Mouse (Mus musculus) embryo, embryonic 10 days (tissue): ENCODE measurements around the gene Col6a1.
"Not testable (repeated sequence)": the region's sequence is repeated elsewhere in the genome, so short reads cannot be mapped to it uniquely, and the experiment has no call there.

Experiments
- DNase-seq: peaks from one replicate; pipeline ENCODE4 v3.0.0-alpha.2; 2015; ENCODE audit warnings: low spot score

Gene Col6a1

DNA sequence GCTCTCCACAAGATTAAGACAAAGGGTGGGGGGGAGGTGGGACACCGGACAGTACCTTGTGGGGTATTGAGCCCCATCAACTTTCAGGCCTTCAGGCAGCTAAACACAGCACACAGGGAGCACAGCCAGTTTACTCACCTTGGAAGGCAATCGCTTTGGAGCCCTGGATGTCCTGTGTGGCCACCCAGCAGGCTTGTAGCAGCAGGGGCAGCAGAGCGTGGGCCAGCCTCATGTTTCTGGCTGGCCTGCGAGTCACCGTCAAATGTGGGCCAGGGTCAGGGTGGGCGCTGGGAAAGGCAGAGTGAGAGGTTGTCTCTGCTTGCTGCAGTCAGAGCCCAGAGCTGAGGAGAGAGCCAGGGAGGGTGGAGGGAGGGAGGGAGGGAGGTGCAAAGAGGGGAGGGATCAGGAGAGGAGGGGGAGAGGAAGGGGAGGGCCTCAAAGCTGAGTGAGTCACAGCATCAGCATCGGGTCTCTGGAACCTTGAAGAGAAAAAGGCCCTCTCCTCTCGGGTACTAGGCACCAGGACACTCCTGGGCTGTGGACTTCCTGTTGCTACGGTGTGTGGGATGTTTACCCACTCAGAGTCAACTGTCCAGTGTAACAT lies at the start of gene Col6a1:
TSS of gene Col6a1 (minus strand) at position 487 of the 604 bp plus-strand sequence.
- DNase-seq: peak; percentile 45

DNA sequence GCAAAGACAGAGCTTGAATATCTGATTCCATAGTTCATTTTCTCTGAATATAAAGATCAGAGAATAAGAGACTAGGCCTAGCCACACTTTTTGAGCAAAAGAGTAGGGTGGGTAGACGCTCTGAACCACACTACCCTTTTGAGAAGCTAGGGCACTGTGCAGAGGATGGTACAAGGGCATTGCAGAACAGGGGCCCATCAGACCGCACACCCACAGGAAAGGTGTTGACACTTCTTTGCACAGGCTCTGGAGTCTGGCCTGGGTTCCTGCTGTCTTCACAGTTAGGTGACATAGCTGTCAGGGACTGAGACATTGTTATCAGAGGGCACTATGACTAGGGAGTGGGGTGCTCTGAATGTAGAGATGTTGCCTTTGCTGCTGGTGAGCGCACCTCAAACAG lies 45.7 kb upstream of the Col6a1 start:
- no peak for DNase-seq

DNA sequence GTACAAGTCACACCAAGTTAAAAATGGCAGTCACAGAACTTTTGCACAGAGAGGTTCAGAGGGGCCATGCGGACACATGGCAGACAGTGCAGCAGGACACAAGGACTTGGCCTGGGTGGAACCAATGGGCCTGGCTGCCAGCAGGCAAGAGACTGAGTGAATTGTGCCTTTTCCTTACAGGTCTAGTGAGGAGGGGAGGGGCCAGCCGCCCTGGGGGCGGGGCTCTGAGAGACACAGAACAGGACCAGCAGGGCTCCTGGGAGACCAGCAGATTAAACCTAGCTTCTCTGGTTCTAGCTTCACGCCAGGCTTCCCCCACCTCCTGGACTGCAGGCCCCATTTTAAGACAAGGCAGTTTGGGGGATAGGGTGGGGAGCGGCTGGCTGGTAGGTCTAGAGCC lies 45.1 kb upstream of the Col6a1 start:
- no peak for DNase-seq

DNA sequence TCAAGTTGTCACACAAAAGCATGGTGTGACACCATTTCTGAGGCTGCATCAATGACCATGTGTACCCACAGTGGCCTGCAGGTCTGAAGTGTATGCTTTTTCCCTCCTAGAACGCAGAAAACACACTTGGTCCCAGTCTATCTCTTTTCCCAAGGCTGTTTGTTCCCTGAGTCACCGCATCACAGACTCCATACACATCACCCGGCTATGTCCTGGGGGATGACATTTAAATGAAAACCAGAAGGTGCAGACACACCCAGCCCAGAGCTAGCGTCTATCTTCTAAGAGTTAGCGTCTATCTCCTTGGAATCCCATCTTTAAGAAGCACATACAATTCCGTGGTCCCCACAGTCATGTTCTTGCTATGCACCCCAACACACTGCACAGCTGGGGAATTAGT lies 43.6 kb upstream of the Col6a1 start:
- DNase-seq: no peak

DNA sequence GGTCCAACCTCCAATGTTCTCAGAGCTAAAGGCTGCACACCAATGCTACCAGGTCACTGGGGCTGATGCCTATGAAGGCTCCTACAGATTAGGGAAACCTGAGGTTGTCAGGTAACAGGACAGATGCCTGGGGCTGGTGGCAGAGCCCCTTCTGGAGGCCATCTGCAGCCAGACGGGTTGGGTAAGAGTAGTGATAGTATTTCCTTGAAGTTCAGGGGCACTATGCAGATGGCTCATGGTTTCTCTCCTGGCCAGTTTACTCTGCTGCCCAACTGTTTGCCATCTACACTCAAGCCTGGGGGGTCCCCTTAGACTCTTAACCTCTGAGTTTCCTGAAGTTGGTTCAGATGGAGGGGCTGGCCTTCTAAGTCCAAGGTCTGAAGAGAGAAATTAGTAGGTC lies 40.2 kb upstream of the Col6a1 start:
- DNase-seq: no peak

DNA sequence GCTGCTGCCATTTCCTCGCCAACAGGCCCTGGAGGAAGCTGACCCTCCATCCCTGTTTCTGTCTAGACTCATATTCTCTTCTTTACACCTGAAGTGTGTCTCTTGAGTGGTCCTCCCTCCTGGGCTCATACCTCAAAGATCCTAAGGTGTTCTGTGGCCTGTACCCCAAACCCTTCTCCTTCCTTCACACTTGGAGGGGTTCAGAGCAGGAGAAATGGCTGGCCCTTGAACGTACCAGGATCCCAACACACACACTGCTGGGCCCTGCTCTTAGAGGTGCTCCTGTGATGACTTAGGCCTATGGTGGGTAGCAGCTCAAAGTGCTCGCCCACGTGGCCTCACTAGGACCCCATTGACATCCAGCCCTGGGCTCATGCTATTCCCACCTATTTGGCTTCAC lies 39.0 kb upstream of the Col6a1 start:
- DNase-seq: no peak

DNA sequence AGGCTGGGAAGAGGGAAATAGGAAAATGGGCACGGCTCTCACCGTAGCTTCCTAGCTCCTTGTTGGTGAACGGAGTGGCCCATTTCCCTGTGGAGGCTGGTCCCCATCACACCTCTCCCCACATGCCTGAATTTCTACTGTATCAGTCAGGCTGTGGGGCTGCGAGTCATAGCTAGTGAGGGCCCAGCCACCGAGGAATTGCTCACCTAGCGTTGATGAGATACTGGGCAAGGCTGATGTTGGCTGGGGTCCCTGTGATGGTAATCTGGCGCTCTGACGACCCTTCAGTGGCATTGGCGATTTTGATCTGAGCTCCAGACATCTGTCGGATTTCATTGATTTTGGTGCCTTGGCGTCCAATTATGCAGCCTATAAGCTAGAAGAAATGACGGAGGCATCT lies 37.0 kb upstream of the Col6a1 start:
- DNase-seq: no peak

DNA sequence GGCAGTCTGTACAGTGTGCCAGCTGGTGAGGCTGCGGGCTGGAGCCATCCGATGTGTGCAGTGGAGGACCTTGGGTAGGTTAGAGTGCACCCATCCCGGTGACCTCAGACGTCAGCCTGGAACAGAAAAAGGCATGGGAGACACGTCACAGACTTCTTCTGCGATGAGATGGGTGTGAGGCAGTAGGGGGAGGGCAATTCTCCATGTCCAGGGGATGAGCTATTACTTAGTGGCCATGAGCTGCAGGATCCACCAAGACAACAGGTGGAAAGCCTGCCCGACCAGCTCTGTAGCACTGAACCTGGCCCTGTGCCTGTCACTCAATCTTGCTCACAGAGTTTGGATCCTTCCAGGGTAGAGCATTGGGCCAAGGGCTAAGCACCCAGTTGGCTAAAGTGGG lies 36.4 kb upstream of the Col6a1 start:
- DNase-seq: no peak

DNA sequence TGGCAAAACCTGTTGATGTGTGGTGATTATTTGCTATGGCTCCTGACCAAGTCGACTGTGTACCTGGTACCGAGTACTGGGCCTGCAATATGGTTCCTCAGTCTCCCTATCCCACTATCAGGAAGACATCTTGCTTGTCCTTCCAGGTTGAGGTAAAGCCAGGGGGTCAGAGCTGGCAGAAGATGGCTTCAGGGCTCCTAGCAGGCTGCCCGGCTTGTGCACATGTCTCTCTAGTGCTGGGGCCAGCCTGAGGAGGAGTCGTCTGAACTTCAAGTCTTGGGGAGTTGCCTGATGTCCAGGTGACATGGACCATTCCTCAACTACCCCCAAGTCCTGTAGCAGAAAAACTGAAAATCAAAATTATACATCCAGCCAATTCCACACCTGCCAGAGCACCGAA lies 33.9 kb upstream of the Col6a1 start:
- no peak for DNase-seq

DNA sequence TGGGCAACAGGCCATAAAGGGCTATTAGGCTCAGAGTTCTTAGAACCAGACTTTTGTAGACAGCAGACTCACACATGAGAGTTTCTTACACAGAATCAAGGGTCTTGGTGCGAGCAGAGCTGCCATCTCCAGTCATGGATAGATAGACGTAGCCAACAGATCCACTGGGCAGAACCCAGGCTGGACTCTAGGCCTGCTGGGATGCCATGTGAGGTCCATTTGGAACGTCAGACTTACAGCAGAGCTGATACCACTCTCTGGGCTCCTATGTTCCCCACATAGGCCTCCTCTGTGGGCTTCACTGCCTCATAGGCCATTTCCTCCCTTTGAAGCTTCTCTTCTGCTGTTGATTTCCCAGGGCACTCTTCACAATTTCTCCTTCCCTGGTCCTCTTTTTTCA lies 27.7 kb upstream of the Col6a1 start:
- no peak for DNase-seq

DNA sequence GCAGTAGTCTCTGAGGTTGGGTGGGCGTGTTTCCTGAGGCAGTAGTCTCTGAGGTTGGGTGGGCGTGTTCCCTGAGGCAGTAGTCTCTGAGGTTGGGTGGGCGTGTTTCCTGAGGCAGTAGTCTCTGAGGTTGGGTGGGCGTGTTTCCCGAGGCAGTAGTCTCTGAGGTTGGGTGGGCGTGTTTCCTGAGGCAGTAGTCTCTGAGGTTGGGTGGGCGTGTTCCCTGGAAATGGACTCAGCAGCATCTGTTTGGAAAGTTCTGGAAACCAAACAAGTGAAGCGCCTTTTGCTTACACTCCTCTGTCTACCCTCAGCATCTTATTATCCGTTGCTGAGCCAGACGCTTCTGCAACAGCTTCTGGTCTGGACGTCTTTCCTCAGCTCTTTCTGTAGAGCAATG lies 18.3 kb upstream of the Col6a1 start:
- DNase-seq: not testable (repeated sequence)

DNA sequence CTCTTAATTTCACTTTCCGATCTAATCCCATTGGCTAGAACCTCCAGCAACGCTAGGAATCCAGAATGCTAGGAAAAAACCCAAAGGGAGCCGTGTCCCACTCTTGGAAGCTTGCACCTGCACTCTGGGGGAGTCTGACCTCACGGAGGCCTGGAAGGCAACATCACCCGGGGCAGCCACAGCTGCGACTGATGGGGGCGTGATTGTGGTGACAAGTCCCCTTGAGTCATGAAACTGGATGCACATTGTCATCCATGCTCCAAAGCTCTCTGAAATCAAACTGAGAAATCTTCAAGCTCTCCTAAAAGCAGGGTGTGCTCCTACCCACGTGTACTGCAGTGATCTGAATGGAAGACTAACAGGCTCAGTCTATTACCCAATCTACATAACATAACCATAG lies 10.8 kb upstream of the Col6a1 start:
- no peak for DNase-seq

DNA sequence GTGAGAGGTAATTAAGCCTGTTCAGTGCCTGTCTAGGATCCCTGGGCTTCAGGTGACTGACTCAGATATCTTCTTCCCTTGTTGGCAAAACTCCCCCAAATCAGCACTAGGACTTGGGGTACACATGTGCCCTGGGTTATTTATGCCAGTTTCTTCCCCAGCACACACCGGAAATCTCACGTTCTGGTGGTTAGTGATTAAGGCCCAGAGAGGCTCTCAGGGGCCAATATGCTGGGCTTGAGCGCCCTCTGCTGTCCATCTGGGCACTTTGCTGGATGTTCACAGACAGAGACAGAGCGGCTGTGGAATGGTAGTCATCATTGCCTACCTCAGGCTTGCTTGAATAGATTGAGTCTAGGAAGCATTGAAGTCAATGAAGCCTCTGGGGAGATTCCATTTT lies 9.0 kb upstream of the Col6a1 start:
- peak; percentile 90 for DNase-seq

DNA sequence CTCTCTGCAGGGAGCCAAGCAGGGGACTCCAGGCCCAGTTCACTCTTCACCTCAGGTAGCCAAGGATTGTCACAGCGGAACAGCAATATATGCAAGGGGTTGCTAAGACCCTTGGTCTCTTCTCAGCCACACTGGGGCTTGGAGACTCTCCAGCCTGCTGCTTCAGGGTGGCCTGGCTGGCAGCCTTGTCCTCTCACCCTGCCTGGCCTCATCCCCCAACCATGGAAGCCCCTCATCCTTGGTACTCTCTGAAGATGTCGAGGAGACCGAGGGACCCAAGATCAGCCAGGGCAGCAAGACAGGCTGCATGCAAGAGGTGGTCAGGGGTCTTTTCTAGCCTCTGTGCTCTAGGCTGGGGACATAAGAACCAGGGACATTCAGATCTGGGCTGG lies 7.7 kb upstream of the Col6a1 start:
- DNase-seq: no peak

DNA sequence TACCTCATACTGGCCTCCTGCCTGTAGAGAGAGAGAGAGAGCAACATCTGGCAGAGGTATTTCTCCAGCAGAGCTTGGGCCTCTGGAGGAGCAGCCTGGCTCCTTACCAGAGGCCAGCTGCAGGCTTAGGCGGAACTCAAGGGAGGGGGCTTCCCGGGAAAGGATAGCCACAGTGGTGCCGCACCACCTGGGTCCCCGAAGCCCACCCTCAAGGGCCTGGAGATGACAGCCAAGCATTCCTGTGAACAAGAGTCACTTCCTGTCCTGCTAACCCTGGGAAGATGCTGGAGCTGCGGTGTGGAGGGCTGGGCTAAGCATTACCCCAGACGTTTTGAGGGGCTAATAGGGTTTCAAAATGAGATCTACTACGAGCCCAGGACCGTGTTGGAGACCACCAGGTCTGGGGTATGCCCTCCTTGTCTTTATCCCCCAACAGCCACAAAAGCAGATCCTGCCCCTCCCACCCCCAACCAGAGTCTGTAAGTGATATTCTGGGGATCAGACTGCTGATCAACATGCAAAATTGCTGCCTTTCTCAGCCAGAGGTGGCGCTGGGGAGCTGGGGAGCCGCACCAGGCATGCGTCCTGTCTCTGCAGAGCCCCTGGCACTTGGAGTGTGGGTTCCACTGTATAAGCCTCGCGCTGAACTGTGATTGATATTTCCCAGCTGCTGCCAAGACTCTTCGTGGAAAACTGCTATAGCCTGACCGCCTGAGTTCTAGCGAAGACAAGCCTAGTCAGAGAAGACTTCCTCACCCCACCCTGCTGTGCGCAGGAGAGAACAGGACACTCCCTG lies 7.1 kb upstream of the Col6a1 start:
- DNase-seq: peak; percentile 82

DNA sequence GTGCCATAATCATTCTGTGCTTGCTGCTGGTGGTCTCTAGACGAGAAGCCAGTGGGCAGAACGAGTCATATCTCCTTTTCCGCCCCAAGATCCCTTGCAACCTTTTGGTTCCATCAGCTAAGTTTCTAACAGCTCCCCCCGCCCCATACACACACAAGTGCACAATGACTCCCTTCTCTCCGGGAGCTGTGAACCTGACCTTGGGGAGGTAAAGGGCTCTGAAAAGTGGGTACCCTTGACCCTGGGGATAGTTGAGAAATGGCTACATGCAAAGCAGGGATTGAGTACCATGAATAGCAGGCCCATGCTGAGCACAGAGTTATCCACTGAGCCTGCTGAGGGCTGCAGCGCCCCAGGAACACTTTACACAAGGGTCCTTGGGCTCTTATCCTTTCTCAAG lies 6.4 kb upstream of the Col6a1 start:
- no peak for DNase-seq

DNA sequence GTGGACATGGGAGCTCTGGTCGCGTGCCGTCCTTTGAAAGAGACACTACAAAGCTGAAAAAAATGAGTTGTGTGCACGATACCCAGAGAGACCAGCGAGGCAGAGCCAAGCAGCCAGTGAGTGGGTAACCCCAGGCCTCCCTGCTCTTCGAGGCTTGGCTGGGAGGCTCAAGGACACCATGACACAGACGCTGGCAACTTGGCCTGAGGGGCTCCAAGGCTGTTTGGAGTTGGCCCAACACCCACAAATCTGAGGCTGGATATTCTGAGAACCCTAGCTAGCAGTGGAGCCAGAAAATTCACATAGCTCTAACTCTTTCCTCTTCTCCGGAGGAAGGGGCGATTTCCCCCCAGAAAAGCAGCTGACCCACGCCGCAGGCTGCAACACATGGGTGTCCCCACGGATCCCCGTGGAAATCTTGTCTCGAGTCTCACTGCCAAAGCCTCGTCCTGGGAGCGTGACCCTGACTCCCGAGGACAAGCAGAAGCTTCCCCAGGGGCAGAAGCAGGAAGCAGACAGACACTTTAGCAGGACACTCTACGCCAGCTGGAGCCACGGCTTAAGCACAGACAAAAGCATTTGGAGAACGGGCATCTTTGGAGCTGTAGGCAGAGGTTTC lies 5.8 kb upstream of the Col6a1 start:
- DNase-seq: no peak

DNA sequence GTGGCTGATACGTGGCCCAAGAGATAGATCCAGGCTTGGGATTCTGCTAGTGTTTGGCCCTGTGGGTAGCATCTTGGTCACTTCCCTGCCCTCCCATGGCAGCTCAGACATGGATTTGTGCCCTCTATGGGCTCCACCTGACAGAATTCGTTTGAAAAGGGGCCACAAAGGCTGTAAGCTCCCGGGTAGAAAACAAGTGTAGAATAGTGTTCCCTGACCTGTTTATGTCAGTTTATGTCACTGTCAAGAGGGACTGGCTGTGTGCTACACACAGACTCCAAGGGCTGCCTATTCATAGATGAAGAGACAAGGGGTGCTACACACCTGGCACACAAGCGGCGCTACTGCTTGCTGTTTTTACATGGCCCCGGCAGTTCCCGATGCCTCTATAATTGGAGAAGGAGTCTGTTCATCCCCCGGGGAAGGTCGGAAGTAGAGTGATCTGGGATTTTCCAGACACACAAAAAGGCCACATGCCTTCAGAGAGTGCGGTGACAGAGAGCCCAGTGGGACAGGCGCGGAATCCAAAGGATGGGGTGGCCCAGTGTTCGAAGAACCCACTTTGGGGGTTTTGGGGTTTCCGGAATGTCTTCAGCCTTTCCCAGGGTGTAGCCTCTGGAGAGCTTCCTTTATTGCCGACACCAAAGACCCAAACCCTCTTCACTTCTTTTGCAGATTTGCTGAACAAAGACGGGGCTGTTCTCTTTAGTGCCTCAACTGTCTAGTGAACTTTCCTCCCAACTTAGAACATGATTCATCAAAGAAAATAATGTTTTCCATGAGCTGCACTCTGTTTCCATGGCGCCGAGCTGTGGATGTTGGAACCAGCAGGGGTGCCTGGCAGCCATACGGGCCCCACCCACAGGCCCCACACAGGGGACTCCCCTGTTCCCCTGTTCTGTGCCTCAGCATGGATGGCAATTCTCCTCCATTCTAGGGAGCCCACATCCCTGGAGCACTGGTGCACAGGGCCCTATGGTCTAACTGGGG lies 4.0 kb upstream of the Col6a1 start:
- DNase-seq: no peak

DNA sequence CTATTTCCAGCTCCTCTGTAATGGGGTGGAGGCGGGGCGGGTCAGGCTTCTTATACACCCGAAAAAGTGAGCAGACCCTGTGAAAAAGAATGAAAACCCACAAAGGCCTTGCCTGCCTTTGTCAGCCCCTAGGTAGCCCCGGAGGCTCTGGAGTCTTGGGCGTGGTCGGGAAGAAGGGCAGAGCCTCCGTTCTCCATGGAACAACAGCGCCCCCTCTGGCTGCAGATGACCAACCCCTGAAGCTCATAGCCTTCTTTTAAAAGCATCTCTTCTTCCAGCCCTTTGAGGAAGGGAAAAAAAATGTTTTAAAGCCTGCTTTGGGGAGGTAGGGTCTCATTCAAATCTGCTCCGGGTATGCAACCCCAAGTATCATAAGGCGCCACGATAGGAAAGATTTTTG lies 2.4 kb upstream of the Col6a1 start:
- peak; percentile 87 for DNase-seq

DNA sequence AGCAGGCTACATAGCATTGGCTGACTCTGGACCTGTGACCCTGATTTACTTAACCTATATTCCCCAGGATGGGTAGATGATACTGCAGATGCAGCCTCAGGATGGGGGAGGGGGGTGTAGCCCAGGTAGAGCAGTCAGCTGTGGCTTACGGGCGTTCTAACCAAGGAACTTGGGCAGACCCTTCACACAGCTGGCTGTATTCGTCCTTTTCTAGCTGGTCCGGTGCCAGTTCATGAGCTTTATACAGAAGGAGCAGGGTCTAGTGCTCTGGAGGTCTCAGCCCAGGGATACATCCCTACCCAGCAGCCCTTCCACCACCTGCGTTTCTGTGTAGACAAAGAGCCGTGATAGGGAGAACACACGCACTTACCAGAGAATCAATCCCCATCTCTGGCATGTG lies 1.3 kb upstream of the Col6a1 start:
- DNase-seq: no peak

DNA sequence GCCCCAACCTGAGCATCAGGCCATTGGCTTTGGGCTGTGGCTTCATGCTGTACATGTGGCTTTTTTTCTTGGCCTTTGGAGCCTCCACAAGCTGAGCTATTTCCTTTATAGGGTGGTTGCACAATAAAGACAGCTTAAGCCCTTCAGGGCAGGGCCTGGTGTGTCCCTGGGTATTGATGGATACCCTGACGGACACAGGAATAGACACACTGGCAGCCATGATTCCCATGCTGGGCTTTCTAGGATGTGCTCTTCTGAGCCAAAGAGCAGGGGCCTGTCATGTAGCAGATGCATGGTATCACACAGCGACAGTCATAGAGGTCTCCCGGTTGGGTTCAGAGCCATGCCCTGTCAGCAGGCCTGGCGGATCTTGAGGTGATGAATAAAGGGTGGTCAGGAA lies 898 bp upstream of the Col6a1 start:
- no peak for DNase-seq

DNA sequence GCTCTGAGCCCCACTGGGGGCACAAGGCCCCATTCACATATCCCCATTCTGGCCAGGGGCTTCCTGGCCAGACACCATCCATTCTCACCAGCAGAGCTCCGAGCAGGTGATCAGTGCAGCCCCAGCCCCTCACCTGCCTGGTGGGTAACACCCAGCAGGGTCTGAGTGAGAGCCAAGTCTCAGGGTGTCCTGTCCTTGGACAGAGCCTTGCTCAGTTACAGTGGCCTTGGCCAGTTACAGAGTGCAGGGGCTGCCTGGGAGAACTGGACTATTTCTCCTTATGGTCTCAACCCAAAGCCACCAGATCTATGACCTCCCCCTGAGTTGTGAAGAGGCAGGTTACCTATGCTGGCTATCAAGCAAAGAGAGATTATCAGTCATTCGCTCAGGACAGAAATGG lies 871 bp downstream of the Col6a1 start:
- DNase-seq: no peak
